Mouse (Mus musculus) E14TG2a.4 (cell line): ENCODE data around the gene Scn4b.

Source experiments
- H3K27me3 ChIP-seq: 2 replicates; pipeline ENCODE4 v1.6.1; 2014; ENCODE audit warnings: low read length, control low read depth; ENCODE audit not compliant: insufficient read depth
- H3K36me3 ChIP-seq: 2 replicates; pipeline ENCODE4 v1.6.1; 2014; ENCODE audit warnings: low read length, control low read depth; ENCODE audit not compliant: insufficient read depth
- H3K4me1 ChIP-seq: replicated peaks from 2 replicates; pipeline ENCODE4 v1.6.1; 2014; ENCODE audit warnings: low read depth, low read length, control low read depth
- H3K4me3 ChIP-seq: replicated peaks from 2 replicates; pipeline ENCODE4 v1.5.1; 2014; ENCODE audit warnings: mild to moderate bottlenecking, low read length
- H3K9me3 ChIP-seq: 2 replicates; pipeline ENCODE4 v1.6.1; 2014; ENCODE audit warnings: low read length, control low read depth
- CTCF ChIP-seq: conservative IDR thresholded peaks from 2 replicates; pipeline ENCODE4 v1.5.1; 2014; ENCODE audit warnings: low read length
- NANOG ChIP-seq: IDR thresholded peaks from 2 replicates; pipeline ENCODE4 v1.6.1; 2014; ENCODE audit warnings: borderline replicate concordance, low read length, mixed read lengths
- POU5F1 ChIP-seq: IDR thresholded peaks from 2 replicates; pipeline ENCODE4 v1.6.1; 2014; ENCODE audit warnings: low read length, borderline replicate concordance

Scn4b gene

DNA sequence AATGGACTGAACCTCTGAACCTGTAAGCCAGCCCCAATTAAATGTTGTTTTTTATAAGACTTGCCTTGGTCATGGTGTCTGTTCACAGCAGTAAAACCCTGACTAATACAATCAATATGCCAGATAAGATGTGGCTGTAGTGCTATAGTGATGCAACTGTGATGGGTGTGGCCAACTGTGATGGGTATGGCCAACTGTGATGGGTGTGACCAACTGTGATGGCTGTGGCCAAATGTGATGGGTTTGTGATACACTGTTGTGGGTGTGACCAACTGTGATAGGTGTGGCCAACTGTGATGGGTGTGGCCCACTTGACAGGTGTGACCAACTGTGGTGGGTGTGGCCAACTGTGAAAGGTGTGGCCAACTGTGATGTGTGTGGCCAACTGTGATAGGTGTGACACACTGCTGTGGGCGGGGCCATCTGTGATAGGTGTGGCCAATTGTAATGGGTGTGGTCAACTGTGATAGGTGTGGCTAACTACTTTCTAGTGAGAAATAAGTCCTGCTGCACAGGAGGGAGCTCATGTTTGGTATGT, 32.9 kb downstream of the Scn4b start:
- peaks cover 8% of the 10 kb centered on the region for H3K9me3 ChIP-seq
- H3K36me3 ChIP-seq: no peaks in the 10 kb centered on the region
- H3K27me3 ChIP-seq: no peaks in the 10 kb centered on the region
- no peak overlapping the region for H3K4me3 ChIP-seq
- TF ChIP-seq NANOG (no peak), POU5F1 (no peak), CTCF (no peak)
- 0 out of 2 replicates have a peak, but pooled peaks cover 2% of the 10 kb centered on the region for H3K4me1 ChIP-seq

DNA sequence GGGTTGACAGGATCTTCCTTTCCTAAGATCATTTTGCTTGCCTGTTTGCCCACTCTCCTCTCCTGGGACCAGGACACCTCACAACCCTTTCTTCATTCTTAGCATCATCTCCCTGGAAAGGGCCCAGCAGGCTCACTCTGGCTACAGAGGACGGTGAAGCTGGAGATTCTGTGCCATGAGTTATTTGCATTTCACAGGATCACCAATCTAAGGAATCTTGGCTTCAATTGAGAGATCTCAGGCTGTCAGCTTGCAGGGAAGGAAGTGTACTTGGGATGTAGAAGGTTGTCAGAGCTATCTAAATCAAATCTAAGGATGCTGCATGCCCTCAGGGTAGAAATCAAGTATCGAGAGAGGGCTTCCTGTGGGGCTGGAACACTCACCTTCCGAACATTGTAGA, 35.3 kb downstream of the Scn4b start:
- Histone ChIP-seq H3K27me3 (no peaks in the 10 kb centered on the region), H3K9me3 (no peaks in the 10 kb centered on the region), H3K4me1 (0 out of 2 replicates have a peak, but pooled peaks cover 2% of the 10 kb centered on the region), H3K36me3 (no peaks in the 10 kb centered on the region), H3K4me3 (no peak overlapping the region)
- TF ChIP-seq POU5F1: no peak
- TF ChIP-seq NANOG: no peak
- no peak for TF ChIP-seq CTCF

DNA sequence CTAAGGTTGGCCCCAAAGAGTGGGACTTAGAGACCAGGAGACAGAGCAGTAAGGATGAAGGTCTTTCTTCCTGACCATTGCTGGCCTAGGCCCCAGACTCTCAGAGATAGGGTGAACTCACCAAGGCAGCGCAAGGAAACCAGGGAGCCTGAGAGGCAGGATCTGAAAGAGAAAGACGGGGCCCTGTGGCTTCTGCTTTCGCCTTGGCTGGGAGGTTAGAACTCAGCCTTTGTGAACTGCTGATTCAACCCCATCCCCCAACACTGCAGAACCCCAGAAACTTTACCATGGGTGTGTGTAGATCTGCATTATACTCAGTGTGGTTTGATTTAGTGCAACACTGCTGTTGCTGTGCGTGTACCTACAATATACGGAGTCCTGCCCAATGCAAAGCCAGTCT, 41.1 kb downstream of the Scn4b start:
- H3K36me3 ChIP-seq: no peaks in the 10 kb centered on the region
- H3K27me3 ChIP-seq: 0 out of 2 replicates have a peak, but pooled peaks cover 10% of the 10 kb centered on the region
- no peak overlapping the region for H3K4me3 ChIP-seq
- no peaks in the 10 kb centered on the region for H3K4me1 ChIP-seq
- TF ChIP-seq NANOG (no peak), CTCF (no peak), POU5F1 (no peak)
- H3K9me3 ChIP-seq: no peaks in the 10 kb centered on the region

DNA sequence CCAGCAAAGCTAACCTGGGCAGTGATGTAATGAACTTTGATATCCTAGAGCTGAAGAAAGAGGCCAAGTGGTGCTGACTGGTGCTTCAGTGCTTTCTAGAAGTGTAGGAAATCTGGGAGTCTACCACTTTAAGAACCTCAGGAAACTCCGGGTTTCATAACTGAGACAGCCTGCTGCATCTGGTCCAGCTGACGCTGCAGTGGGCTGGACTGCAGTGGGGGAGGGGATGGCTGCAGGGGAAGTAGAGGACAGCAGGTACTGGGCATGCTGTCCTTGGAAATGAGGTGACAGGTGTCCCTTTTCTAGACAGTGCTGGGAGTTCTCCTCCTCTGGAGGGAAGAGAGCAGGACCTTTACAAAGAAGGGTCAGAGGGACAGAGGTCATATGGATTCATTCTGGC, 43.6 kb downstream of the Scn4b start, which contains the start of gene BC049352:
TSS of gene BC049352 (plus strand) at position 238 of the 400 bp plus-strand sequence.
- Histone ChIP-seq H3K36me3 (no peaks in the 10 kb centered on the region), H3K9me3 (no peaks in the 10 kb centered on the region), H3K4me3 (no peak within 1 kb of the TSS), H3K4me1 (no peaks in the 10 kb centered on the region), H3K27me3 (peaks cover 10% of the 10 kb centered on the region; the same call in 1 of the 2 replicates)
- TF ChIP-seq NANOG (no peak), CTCF (no peak), POU5F1 (no peak)

DNA sequence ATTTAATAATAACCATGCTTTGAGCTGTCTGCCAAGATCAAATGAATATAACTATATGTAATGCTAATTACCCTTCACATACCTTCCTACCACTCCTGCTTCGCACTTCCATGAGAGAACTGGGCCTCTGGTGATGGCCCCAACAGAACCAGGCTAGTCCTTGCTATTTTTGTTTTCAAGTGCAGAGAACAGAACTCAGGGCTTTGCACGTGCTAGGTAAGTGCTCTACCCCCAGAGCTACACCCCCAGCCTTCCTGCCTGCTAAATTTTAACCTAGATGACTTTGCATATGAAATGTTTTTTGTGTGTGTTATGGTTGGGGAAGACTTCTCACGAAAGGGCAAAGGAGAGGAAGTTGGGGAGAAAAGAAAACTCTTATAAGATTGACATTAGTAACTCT, 44.3 kb downstream of the Scn4b start:
- peaks cover 10% of the 10 kb centered on the region; the same call in 1 of the 2 replicates for H3K27me3 ChIP-seq
- H3K4me3 ChIP-seq: no peak overlapping the region
- H3K36me3 ChIP-seq: no peaks in the 10 kb centered on the region
- no peak for TF ChIP-seq NANOG
- no peak for TF ChIP-seq POU5F1
- no peak for TF ChIP-seq CTCF
- no peaks in the 10 kb centered on the region for H3K9me3 ChIP-seq
- H3K4me1 ChIP-seq: no peaks in the 10 kb centered on the region

DNA sequence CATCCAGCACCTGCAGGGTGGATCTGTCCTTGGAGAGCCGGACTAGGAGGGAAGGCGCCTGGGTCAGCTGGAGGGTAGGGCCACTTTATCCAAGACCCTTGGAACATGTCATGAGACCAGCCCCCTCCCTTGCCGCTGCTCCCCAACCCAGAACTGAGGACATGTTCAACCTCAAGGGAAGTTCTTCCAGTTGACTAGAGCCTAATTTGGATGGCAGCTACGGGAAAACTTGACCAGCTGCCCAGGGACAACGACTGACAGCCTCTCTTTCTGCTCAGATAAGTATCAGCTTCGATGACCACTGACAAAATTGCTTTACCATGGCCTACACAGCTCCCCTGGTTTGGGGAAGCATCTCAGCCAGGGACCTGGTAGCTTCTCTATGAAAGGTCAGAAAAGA, 45.1 kb downstream of the Scn4b start:
- no peaks in the 10 kb centered on the region for H3K9me3 ChIP-seq
- peaks cover 10% of the 10 kb centered on the region; the same call in 1 of the 2 replicates for H3K27me3 ChIP-seq
- H3K36me3 ChIP-seq: no peaks in the 10 kb centered on the region
- H3K4me3 ChIP-seq: no peak overlapping the region
- no peaks in the 10 kb centered on the region for H3K4me1 ChIP-seq
- TF ChIP-seq POU5F1 (no peak), CTCF (no peak), NANOG (no peak)

DNA sequence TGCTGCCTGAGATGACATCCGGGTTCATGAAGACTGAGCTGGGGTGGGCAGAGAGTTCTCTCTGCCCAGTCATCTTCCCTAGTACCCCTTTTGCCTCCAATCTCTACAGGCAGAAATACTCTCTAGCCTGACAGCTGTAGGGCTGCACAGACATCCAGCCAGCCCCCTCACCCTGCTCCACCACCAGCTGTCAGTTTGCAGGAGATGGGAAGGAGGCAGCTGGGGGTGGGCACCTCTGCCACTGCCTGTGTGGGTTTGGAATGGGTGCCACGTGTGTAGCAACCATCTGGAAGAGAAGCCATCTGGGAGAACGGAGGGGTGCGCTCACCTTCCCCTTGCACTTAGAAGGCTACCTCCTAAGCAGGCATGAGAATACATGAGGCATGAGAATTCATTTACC, 47.1 kb downstream of the Scn4b start:
- Histone ChIP-seq H3K36me3 (no peaks in the 10 kb centered on the region), H3K27me3 (peaks cover 7% of the 10 kb centered on the region; the same call in 1 of the 2 replicates), H3K9me3 (no peaks in the 10 kb centered on the region), H3K4me3 (no peak overlapping the region), H3K4me1 (no peaks in the 10 kb centered on the region)
- TF ChIP-seq POU5F1: no peak
- TF ChIP-seq CTCF: no peak

DNA sequence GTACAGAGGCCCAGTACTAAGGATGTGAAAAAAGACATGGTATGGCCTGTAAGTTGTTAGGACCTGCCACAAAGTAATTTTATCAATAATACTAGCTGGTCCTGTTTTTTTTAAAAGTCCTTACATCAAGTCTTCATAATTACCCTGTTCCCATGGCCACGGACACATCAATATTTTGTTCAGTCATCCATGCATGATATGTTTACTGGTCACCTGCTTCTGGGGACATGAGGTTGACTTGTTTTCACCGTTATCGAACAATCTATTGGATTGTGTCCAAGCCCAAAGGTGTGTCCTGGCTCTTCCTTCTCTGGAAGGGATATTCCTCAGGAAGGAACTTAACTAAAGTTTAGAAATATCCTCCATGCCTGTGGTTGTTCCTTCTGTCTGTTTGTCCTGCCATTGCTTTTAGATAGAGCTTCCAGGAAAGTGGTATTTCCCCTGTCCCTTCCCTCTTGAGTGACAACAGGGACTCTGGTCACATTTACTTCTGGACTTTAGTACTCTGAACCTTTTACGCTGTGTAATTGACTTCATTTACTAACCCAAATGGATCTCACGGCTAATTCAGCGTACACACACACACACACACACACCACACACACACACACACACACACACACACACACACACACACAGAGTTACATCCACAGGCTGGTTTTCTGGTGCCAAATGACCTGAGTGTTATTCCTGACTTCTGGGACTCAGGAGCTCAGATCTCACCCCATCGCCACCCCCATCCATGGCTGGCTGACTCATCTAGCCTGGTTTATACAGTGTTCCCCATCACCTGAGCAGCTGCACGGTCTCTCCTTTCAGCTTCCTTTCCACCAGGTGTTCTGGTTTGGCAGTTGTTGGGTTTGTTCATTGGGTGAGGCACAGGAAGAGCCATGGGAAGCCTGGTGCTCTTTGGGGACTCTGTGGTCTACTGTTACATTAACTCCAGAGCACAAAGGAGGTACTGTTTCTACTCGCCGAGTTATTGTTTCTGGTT, 50.7 kb downstream of the Scn4b start:
- Histone ChIP-seq H3K4me1 (no peaks in the 10 kb centered on the region), H3K27me3 (no peaks in the 10 kb centered on the region; the same call in 1 of the 2 replicates), H3K9me3 (peaks cover 16% of the 10 kb centered on the region), H3K4me3 (no peak overlapping the region), H3K36me3 (no peaks in the 10 kb centered on the region)
- no peak for TF ChIP-seq POU5F1
- TF ChIP-seq NANOG: no peak
- TF ChIP-seq CTCF: no peak
